Mouse (Mus musculus) liver, adult 2 months (tissue): ENCODE data around the gene Prex1.

Experiments used
- CTCF ChIP-seq: fragments of 200-500 bp; IDR thresholded peaks from 2 replicates; pipeline ENCODE4 v1.5.1; 2011; ENCODE audit warnings: low read depth, low read length, control low read depth
- POLR2A ChIP-seq: fragments of 200-500 bp; IDR thresholded peaks from 2 replicates; pipeline ENCODE4 v1.6.1; 2011; ENCODE audit warnings: low read length, control low read depth; ENCODE audit not compliant: insufficient read depth; ENCODE audit errors: extremely low read depth

DNA sequence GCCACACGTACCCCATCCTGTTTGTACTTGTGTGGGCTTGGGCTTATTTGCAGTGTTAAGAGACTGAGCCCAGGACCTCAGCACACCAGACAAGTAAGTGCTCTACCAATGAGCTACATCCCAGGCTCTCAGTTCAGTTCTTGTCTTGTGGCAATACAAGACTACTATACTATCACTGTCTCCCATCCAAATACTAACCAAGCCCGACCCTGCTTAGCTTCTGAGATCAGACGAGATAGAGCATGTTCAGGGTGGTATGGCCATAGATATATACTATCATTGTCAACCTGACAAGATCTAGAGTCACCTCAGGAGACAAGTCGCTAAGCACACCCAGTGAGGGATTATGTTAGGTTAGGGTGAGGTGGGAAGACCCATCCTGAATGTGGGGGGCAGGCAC is 58.8 kb downstream of the Prex1 start:
- TF ChIP-seq CTCF (no peak), POLR2A (no peak)
